Mouse (Mus musculus): Measurements from ENCODE around the gene Timp4. TPM values are rescaled to one million over a fixed set of nuclear protein-coding genes. Genes with fewer than 3 reads are reported as not detected.

The Timp4 gene
- total RNA-seq (2021): 10 to 100 TPM; 28.0 to 54.6 TPM

GRCm38 (mm10) chr6:115252099-115252873, at the start of gene Timp4:
Timp4 (minus strand) TSS chr6:115252205.
- intact Hi-C loops (cut with DNase I): no loop called here
- DNase-seq: no peak

- intact Hi-C loops (cut with DNase I): no loop called here
- no peak for DNase-seq
These were observed 41.9 kb upstream of the Timp4 start for GRCm38 (mm10) chr6:115293877-115294276.

DNA sequence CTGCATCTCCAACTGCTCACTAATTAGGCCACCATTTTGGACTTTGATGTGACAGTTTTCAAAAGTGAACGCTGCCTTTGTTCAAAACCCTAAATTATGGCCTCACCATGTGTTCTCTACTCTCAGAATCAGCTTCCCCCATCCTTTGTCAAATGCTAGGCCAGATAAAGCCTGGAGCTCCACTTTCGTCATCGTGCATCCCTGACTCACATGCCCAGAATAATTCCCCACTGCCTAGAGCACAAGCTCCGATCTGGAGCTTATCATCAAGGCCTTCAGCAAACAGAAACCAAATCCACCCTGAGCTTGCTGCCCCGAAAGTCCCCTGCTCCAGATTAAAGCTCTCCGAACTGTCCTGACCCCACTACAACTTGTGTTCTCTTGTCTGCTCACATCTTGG, 40.6 kb upstream of the Timp4 start:
- intact Hi-C loops (cut with DNase I): no loop called here
- DNase-seq: no peak

DNA sequence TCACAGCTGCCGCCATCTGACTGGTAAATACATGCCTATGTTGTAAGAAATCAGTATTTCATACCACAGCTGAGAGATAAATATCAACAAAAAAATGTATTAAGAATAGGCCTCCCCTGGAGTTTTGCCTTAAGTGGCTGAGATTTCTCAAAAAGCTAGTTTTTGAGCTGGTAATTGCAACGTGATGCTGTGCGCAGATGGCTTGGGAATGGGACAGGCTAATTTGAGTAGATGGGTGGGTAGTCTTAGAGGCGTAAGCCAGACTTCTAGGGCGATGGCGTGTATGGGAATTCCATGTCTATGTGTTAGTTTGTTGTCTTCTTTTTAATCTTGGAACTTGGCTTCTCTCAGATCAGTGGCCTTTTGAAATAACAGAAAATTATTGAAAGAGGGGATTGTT, 39.8 kb upstream of the Timp4 start:
- intact Hi-C loops (cut with DNase I): no loop called here

DNA sequence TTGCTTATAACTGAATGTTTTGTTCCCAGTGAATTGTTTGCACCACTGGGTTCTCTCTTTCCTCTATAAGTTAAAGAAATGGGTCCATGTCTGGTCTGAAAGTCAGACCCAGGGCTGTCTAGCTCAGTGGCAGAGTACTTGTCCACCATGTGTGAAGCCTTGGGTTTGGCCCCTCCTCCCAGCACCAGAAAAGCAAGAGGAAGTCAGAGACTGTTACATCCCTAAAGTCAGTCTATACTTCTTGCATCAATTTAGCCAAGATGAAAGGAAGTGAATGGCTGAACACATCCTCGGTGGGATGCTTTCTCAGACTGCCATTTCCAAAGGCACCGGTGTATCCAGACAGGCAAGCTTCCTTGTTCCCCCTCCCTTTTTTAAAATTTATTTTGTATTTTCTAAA, 39.1 kb upstream of the Timp4 start:
- intact Hi-C loops (cut with DNase I): no loop called here
- no peak for DNase-seq

More for the DNA sequence above, 39.8 kb upstream of the Timp4 start:
- DNase-seq: no peak

DNA sequence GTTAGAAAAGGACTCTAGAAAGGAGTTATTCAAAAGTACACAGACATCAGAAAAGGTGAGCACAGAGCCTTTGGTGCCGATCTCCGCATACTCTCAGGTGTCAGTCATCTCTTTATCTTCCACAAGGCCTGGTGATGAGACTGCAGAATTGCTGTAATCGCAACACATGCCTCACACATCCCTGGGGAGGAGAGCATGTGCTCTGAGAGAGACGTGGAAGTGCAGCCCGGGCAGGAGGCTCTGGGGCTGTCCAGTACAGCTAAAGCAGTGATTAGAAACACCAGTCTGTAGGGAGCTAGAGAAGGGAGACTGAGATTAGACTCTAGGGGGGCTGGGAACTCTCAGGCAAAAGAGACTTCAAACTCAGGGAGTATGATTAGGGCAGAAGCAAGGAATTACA, 38.6 kb upstream of the Timp4 start:
- DNase-seq: no peak
- intact Hi-C loops (cut with DNase I): no loop called here

DNA sequence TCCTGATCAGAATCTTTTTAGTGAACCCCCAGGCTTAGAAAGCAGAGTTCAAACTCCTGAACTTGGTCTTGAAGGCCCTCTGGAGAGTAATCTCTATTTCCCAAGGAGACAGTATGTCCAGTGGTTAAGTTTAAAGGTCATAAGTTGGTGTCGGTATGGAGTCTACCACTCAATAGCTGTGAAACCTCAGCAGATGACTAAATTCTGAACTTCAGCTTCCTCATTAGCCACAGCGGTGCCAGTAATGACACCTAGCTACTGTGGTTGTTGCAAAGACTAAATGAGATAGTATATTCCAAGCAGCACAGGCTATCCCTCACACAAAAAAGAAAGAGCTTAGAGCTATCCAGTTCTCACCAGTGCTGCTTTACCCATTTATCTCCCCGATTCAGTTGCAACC, 36.2 kb upstream of the Timp4 start:
- intact Hi-C loops (cut with DNase I): no loop called here
- no peak for DNase-seq

DNA sequence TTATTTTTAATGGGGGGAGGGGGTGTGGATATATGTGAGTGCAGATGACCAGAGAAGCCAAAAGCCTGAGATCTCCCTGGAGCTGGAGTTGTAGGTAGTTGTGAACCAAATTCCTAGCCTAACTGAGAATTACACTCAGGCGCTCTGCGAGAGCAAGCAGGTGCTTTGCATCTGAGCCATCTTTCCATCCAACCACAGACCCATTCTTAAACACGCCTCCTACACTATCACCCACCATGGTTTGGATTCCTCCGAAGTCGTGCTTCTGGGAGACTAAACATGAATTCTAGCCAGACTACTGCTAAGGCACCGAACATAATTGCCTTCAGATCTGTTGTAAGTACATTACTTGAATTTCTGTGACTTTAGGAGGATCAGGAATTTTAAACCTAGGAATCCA, 34.4 kb upstream of the Timp4 start:
- intact Hi-C loops (cut with DNase I): no loop called here
- DNase-seq: no peak

- intact Hi-C loops (cut with DNase I): no loop called here
These were observed 32.1 kb upstream of the Timp4 start for GRCm38 (mm10) chr6:115284153-115284552.

DNA sequence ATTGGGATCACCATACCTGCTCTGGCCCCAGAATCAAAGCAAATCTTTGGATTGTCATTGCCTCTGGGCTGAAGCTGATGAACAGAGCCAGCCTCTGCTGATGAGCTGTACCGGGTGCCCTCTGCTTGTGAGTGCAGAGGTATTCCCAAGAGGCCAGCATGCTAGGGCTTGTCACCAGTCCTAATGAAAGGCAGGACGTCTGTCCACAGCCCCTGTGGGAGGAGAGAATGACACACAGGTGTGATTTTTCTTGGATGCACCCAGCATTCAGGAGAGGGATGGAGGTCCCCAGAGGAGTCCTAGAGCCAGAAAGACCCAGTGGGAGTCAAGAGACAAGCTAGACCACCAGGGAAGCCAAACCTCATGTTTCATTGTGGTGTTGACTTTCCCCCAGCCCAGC, 27.6 kb upstream of the Timp4 start:
- DNase-seq: no peak
- intact Hi-C loops (cut with DNase I): no loop called here

More at GRCm38 (mm10) chr6:115284153-115284552, 32.1 kb upstream of the Timp4 start:
- DNase-seq: no peak

DNA sequence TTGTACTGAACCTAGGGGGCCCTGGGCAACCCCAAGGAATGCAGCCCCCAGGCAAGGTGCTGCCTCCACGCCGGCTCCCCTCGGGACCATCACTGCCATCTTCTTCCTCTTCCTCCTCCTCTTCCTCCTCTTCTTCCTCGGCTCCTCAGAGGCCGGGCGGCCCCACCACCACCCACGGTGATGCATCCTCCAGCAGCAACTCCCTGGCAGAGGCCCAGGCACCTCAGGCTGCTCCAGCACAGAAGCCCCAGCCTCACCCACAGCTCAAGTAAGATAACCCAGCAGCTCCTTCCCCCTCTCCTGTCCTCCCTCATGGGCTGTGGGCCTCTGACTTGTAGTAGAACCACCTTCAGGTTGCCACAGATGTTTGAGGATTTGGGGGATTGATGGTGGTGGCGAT, 26.1 kb upstream of the Timp4 start:
- intact Hi-C loops (cut with DNase I): no loop called here
- no peak for DNase-seq

DNA sequence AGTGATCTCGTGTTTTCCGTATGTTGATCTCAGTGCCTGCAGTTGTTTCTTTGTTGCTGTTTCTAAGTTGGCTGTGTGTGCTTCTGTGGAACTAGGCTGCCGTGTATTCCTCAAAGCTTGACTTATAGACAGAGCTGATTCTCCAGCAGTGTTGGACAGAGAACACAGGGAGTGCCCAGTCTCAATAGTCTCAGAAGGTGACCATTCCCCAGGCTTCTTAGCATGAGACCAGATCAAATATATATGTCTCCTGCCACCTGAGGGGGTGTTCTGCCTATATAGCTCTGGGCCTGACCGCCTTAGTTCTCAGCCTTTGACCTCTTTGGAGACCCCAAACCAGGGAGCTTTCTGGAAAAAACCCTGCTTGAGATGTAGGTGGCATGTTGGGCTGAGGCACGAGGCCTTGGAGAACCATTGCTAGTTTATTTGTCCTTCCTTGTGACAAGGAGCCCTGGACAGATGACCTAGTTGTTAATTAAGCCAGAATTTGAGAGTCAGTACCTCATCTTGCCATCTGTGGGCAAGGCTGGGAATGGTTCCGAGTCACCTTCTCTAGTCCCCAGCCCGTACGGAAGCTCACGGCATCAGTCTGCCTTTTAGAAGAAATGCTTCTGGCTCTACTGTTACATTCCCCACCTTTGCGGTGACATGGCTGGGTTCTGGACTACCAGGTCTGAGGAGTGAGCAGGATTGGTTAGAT, 23.3 kb upstream of the Timp4 start:
- intact Hi-C loops (cut with DNase I): loop anchor here (1.0 kb wide), 1 partner anchor 69 kb away; no protein-coding TSS in a partner anchor
- no peak for DNase-seq

DNA sequence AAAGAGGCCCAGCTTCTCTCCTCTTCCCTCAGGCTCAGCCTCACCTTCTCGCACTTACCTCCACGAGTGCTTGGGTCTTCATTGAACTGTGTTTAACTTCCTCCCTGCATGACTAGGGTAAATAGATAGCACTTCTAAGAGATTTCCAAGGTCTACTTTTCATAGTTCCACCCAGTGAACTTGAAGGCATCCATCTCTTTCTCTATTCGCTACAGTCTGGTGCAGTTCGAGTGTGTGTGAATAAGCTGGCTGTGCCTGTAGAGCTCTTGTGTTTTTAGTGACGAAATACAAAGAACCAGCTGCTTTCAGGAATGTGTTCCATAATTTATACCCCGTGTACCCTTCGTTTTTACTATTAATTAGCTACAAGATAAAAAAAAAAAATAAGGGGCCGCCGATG, 22.7 kb upstream of the Timp4 start:
- intact Hi-C loops (cut with DNase I): loop anchor here (1.0 kb wide), 1 partner anchor 70 kb away; no protein-coding TSS in a partner anchor
- DNase-seq: no peak

- peak; percentile 51 to 58 for DNase-seq
- intact Hi-C loops (cut with DNase I): loop anchor here (2.0 kb wide), 1 partner anchor 87 kb away; the partner anchor contains the start of gene Pparg
These were observed 21.3 kb upstream of the Timp4 start for GRCm38 (mm10) chr6:115273346-115273745.

DNA sequence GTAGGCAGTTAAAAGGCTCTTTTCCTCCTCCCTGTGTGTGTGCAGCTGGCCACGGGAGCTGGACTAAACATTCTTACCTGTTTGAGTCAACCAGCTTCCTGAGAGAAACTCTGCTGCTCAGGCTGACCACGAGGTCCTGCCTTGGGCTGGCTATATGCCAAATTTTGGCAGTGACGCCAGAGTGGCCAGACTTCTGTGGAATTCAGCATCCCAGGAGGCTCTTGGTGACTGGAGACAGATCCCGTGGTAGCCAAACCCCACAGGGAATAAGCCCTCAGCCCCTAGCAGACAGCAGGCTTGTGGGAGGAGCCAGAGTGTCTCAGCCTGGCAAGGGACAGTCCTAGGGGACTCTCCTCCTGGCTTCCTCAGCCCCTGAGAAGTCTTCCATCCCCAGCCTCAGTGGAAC, 19.9 kb upstream of the Timp4 start:
- peak; percentile 64 to 67 for DNase-seq
- intact Hi-C loops (cut with DNase I): loop anchor here (2.0 kb wide), 1 partner anchor 89 kb away; the partner anchor contains the start of gene Pparg

DNA sequence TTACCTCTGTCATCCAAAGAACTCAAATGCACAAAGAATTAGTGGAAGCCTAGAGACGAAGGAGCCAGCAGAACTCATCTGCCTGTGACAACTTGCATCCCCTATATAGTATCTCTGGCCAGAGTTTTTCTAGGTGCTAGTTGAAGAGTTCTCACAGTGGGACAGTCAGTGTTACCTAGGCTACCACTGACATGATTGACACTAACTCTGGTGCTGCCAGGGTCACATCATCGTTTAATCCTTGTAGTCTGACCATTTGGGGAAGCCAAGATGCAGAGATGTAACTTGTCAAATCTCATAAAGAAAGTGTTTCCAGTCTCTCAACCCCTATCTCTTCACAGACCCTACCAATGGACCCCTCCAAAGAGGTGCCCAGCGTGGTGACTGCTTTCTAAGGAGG, 19.3 kb upstream of the Timp4 start:
- intact Hi-C loops (cut with DNase I): no loop called here
- DNase-seq: no peak

DNA sequence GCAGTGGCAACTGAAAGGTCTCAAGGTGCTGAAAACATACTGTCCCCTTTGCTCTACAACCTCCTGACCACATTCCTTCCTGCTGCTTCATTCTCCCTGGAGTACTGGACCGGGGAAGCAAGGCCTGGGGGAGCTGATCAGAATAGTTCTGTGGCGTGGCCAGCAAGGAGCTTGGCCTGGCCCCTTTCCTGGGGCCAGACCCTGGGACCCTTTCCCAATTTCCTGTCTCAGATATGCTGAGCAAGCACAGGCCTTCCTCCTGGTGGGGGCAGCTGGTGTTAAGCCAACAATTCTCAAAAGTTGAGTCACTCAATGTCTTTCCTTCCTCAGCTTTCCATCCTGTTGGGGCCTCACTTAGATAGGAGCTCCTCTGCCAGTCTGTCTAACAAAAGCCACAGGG, 18.1 kb upstream of the Timp4 start:
- intact Hi-C loops (cut with DNase I): no loop called here

GRCm38 (mm10) chr6:115269561-115269960, 17.6 kb upstream of the Timp4 start:
- no peak for DNase-seq
- intact Hi-C loops (cut with DNase I): loop anchor here (2.0 to 5.0 kb wide), 2 partner anchors 222 to 341 kb away; no protein-coding TSS in a partner anchor

More for the DNA sequence above, 18.1 kb upstream of the Timp4 start:
- peak; percentile 27 to 35 for DNase-seq

- intact Hi-C loops (cut with DNase I): loop anchor here (1.0 to 5.0 kb wide), 5 partner anchors 41 to 340 kb away; partner anchors contain the start of gene Gm17482
- DNase-seq: peak in 1 of 2 experiments; percentile 30
These were observed 16.8 kb upstream of the Timp4 start for GRCm38 (mm10) chr6:115268551-115269385.

- peak; percentile 79 to 82 for DNase-seq
- intact Hi-C loops (cut with DNase I): loop anchor here (1.0 to 5.0 kb wide), 5 partner anchors 41 to 339 kb away; partner anchors contain the start of gene Gm17482
These were observed 15.9 kb upstream of the Timp4 start for GRCm38 (mm10) chr6:115267916-115268315.
